Mouse (Mus musculus): Measurements from ENCODE around the gene Tdrd3.

Tdrd3 gene

GRCm38 (mm10) chr14:87567626-87568446, 151.4 kb downstream of the Tdrd3 start:
- DNase-seq: peak; percentile 18

- peak; percentile 28 for DNase-seq
Measured at GRCm38 (mm10) chr14:87568447-87568908, 152.0 kb downstream of the Tdrd3 start.

- no peak for DNase-seq
Measured at GRCm38 (mm10) chr14:87569471-87569870, 153.0 kb downstream of the Tdrd3 start.

GRCm38 (mm10) chr14:87572453-87572852, 156.0 kb downstream of the Tdrd3 start:
- DNase-seq: no peak

GRCm38 (mm10) chr14:87582610-87583009, 166.2 kb downstream of the Tdrd3 start:
- DNase-seq: no peak
